Mouse (Mus musculus) heart, postnatal 25 days (tissue): ENCODE measurements around the gene Mcm2. TPM values are rescaled to one million over a fixed set of nuclear protein-coding genes. Genes with fewer than 3 reads are reported as not detected.

Experiments used
- DNase-seq: peaks from one replicate; pipeline ENCODE4 v3.0.0; 2022; ENCODE audit warnings: low spot score
- intact Hi-C: fragments of 180-260 bp; cut with DNase I; formaldehyde crosslinking; loops from one replicate; pipeline ENCODE4 v1.15.1; 2025
- total RNA-seq, 2 experiments: library from RNA; stranded (reverse); gene quantifications; 2 replicates each; pipeline ENCODE4 v1.2.3; 2021

The Mcm2 gene
- total RNA-seq, 2 experiments from 2014 or later, result 6.1 to 7.4 TPM

GRCm38 (mm10) chr6:88928026-88928425, 29.4 kb upstream of the Mcm2 start:
- intact Hi-C loops, result loop anchor here (5.0 kb wide), 3 partner anchors 109 to 434 kb away; partner anchors contain the start of gene Plxna1
- DNase-seq, result no peak

- no peak for DNase-seq
- intact Hi-C loops, result loop anchor here (2.0 to 5.0 kb wide), 5 partner anchors 110 to 705 kb away; partner anchors contain the start of gene Plxna1
Observed at GRCm38 (mm10) chr6:88927595-88927994, 29.0 kb upstream of the Mcm2 start.

GRCm38 (mm10) chr6:88926870-88927269, 28.3 kb upstream of the Mcm2 start:
- intact Hi-C loops, result loop anchor here (2.0 to 5.0 kb wide), 5 partner anchors 110 to 706 kb away; partner anchors contain the start of gene Plxna1
- DNase-seq, result no peak

DNA sequence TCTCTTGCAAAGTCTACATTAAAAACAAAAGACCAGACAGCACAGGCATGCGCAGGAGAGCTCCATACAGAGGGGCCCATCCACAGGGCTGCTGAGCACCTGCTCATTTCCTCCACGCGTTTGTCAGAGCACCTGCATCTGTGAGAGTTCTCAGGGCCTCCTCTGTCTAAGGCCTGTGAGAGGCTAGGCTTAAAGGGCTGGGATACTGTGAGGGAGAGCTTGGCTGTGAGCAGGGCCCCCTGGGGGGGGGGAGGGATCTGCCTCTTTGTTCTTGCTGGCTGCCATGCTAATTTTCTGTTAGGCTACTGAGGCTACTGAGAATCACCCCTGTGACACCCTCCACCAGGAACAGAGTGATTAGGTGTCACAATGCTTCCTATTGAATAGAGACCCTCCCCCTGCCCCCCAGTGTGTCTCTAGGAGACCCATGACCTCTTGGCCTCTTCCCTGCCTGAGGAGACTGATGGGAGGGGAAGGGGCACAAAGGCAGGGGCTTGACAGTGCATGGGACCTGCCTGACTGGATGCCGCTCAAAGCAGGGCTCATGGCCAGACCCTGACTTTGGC, 27.1 kb upstream of the Mcm2 start:
- intact Hi-C loops, result loop anchor here (2.0 to 5.0 kb wide), 5 partner anchors 112 to 707 kb away; partner anchors contain the start of gene Plxna1

DNA sequence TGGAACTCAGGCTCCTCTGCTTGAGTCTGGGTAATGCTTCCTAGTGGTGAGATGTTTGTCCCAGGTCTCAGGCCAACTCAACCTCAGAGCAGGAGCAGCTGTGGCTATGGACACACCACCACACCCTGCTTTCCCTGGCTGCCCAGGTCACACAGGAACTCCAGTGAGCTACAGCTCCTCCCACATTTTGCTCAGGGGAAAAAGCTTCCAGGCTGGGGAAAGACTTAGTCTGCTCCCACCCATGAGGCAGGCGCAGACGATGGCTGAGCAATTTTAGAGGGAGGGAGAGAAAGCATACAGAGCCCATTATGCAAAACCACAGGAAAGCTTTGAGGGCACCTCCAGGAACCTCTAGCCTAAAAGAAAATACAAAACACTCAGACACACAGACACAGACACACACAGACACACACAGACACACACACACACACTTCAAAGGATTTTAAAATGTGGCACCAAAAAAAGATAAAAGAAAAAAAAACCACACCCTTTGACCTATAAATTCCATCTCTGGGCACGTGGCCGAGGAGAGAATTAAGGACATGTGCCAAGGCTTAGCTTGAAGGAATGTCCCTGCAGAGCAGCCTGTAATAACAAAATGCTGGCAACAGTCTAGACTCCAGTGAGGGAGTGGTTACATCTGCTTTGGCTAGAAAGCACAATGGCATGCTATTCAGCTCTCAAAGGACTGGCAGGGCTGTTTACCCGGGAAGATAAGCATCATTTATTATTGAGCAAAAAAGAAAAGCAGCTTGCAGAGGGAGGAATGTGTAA, 26.1 kb upstream of the Mcm2 start:
- intact Hi-C loops, result loop anchor here (5.0 kb wide), 3 partner anchors 113 to 438 kb away; partner anchors contain the start of gene Plxna1
- DNase-seq, result peak; percentile 62

More for the DNA sequence above, 27.1 kb upstream of the Mcm2 start:
- no peak for DNase-seq

- intact Hi-C loops, result no loop called here
Observed at GRCm38 (mm10) chr6:88918802-88919201, 20.2 kb upstream of the Mcm2 start.

GRCm38 (mm10) chr6:88916153-88916552, 17.6 kb upstream of the Mcm2 start:
- no peak for DNase-seq
- intact Hi-C loops, result no loop called here

More at GRCm38 (mm10) chr6:88918802-88919201, 20.2 kb upstream of the Mcm2 start:
- DNase-seq, result no peak

GRCm38 (mm10) chr6:88915510-88915909, 16.9 kb upstream of the Mcm2 start:
- no peak for DNase-seq
- intact Hi-C loops, result no loop called here

- intact Hi-C loops, result no loop called here
- no peak for DNase-seq
Observed at GRCm38 (mm10) chr6:88914799-88915198, 16.2 kb upstream of the Mcm2 start.

- intact Hi-C loops, result no loop called here
- no peak for DNase-seq
Observed at GRCm38 (mm10) chr6:88913440-88913839, 14.9 kb upstream of the Mcm2 start.

GRCm38 (mm10) chr6:88913022-88913421, 14.4 kb upstream of the Mcm2 start:
- no peak for DNase-seq
- intact Hi-C loops, result no loop called here

- intact Hi-C loops, result no loop called here
- no peak for DNase-seq
Observed at GRCm38 (mm10) chr6:88909151-88909550, 10.6 kb upstream of the Mcm2 start.

DNA sequence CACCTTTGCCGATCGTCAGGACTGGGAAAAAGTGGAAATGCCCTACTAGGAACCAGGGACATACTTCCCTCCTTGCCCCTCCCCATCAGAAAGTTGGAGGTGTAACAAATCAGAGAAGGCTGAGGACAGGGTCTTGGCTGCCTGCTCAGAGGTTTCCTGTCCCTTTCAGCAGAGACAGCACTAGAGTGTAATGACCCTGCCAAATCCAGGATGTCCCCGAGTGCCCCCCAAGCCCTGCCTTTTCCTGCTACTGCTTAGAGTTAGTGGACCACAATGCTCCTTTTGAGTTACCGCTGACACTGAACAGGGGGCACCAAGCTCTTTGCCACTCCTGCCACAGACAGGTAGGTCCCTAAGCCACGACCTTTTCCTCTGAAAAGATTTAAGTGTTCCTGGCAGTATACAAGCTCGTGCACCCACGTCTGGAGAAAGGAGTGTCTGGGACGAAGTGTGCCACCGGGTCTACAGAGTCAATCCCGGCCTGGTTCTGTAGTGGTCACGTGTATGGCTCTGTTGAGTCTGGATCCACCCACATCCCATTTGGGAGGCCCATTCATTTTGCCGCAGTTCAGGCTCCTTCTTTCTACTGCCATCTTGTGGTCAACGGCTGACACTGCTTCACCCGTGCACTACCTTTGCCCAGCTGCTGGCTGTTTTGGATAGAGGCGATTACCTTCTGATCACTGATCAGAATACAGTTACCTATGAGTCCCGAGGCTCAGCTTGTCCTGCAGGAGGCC, 8.0 kb upstream of the Mcm2 start:
- DNase-seq, result peak; percentile 33
- intact Hi-C loops, result no loop called here

DNA sequence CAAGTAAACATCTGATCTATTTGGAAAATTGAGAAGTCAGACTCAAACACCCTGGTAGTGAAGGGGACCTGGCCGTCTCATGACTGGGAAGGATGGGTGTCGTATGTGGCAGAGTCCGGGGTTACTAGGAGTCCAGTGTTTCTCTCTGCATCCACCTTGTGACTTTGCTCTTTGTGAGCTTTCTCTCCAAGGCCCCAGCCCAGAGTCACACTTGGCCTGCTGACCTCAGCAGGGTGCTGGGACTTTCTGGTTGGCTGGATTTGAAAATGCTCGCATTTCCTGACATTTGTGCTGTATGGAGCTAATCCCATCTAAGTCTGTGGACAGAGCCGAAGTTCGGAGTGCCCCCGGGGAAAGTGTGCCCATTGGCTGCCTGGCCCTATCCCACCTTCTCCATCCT, 6.5 kb upstream of the Mcm2 start:
- intact Hi-C loops, result no loop called here
- DNase-seq, result no peak

GRCm38 (mm10) chr6:88904456-88904974, 5.9 kb upstream of the Mcm2 start:
- no peak for DNase-seq
- intact Hi-C loops, result no loop called here

- intact Hi-C loops, result no loop called here
- DNase-seq, result no peak
Observed at GRCm38 (mm10) chr6:88903708-88904107, 5.1 kb upstream of the Mcm2 start.

DNA sequence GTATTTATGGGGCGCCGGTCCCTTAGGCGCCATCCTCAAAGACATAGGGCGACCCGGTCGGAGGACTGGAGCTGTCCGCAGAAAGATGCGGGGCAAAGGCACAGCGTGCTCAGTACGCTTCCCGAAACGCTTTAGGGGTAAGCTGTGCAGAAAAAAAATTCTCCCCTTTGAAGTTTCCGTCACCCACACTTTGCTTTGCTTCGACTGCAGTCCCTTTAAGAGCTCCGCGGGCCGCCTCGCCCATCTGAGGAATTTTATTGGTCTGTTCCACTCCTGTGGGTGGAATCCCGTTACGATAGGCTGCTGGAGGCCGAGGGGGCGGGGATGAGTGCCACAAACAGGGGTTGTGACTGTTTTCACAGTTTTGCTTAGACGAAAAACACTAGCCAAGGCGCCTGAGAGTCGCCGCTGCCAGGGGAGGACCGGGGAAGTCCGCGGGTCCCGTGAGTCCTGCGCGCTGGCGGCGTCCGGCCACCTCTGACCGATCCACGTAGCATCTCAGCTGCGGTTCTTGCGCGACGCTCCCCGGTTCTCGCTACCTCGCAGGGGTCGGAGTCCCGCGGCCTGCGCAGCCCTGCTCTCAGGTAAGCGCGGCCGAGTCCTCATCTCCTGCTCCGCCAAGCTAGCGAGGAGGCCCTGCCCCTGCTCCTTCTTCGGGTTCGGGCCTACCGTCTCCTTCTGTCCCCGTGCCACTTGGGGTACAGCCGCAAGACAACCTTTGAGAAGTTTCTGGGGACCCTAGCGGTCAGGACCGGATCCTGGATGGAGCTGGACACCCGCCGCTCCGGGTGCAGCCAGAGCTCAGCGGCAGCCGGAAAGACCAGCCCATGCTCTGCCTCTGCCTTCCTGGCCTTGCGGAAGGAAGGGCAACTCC, 3.6 kb upstream of the Mcm2 start, which contains the start of gene Tpra1:
TSS of gene Tpra1 (plus strand) at position 305 of the 874 bp plus-strand sequence.
- intact Hi-C loops, result no loop called here
- peak; percentile 92 for DNase-seq

DNA sequence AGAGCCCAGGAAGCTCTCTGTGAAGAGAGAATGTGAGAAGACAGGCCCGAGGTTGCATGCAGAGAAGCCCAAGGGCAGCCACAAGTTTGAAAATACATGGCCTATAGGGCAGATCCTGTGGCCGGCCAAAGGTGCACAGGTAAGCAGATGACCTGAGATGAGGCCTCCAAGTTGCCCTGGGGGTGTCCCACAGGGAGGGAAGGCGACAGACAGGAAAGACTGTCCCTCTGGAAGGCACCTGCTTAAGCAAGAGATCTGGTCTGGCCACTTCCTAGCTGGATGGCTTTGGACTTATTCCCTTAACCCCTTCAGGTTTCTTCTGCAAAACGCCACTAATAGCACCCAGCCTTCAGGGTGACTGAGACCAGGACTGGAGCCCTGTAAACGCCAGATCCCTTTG, 2.9 kb upstream of the Mcm2 start:
- intact Hi-C loops, result no loop called here
- DNase-seq, result no peak

GRCm38 (mm10) chr6:88899628-88900027, 1.0 kb upstream of the Mcm2 start:
- no peak for DNase-seq
- intact Hi-C loops, result no loop called here
